Mouse (Mus musculus) lung, embryonic 16.5 days (tissue): ENCODE data around the gene Gm45717. TPM values are rescaled to one million over a fixed set of nuclear protein-coding genes. Genes with fewer than 3 reads are reported as not detected.

Source experiments
- ATAC-seq: fragments of 200-750 bp; cut with Nextera tagmentation; 2 replicates; pipeline ENCODE4 v1.8.0; 2017; ENCODE audit warnings: low read depth, mild to moderate bottlenecking, moderate library complexity
- H3K27ac ChIP-seq: fragments of 300-500 bp; sonication (generic); 2 replicates; pipeline ENCODE4 v1.5.1; 2014; ENCODE audit warnings: mild to moderate bottlenecking, control low read depth, low read length
- H3K27me3 ChIP-seq: fragments of 300-500 bp; sonication (generic); 2 replicates; pipeline ENCODE4 v1.6.1; 2014; ENCODE audit warnings: low read depth, low read length, mixed read lengths; ENCODE audit not compliant: control insufficient read depth, insufficient read depth
- H3K36me3 ChIP-seq: fragments of 300-500 bp; sonication (generic); 2 replicates; pipeline ENCODE4 v1.6.1; 2014; ENCODE audit warnings: low read length; ENCODE audit not compliant: control insufficient read depth, insufficient read depth
- H3K4me1 ChIP-seq: fragments of 300-500 bp; sonication (generic); replicated peaks from 2 replicates; pipeline ENCODE4 v1.6.1; 2014; ENCODE audit warnings: low read length, mixed read lengths; ENCODE audit not compliant: control insufficient read depth, insufficient read depth
- H3K4me2 ChIP-seq: fragments of 300-500 bp; sonication (generic); 2 replicates; pipeline ENCODE4 v1.6.1; 2014; ENCODE audit warnings: low read depth, low read length, control low read depth
- H3K4me3 ChIP-seq: fragments of 300-500 bp; sonication (generic); 2 replicates; pipeline ENCODE4 v1.5.1; 2014; ENCODE audit warnings: mild to moderate bottlenecking, low read length, control low read depth
- H3K9ac ChIP-seq: fragments of 300-500 bp; sonication (generic); 2 replicates; pipeline ENCODE4 v1.6.1; 2014; ENCODE audit warnings: low read length, control low read depth
- H3K9me3 ChIP-seq: fragments of 300-500 bp; sonication (generic); 2 replicates; pipeline ENCODE4 v1.6.1; 2016; ENCODE audit warnings: low read length; ENCODE audit not compliant: control insufficient read depth
- WGBS: fragments of 180-500 bp; shearing (Covaris S2); extraction: QIAGEN DNeasy Blood & Tissue Kit; methylation state at CpG from one replicate; pipeline ENCODE4 v1.1.7; 2014; 5-methylcytosine and 5-hydroxymethylcytosine counted together
- polyA plus RNA-seq: library from polyadenylated mRNA; unstranded; fragments of >200 nt; fragmentation: Nextera tagmentation; extraction: Ambion mirVana; gene quantifications from 2 replicates; pipeline ENCODE4 v1.2.1, GENCODE M21; 2015

Gene Gm45717
- polyA plus RNA-seq, 1 experiment from 2014 or later, result not detected

DNA sequence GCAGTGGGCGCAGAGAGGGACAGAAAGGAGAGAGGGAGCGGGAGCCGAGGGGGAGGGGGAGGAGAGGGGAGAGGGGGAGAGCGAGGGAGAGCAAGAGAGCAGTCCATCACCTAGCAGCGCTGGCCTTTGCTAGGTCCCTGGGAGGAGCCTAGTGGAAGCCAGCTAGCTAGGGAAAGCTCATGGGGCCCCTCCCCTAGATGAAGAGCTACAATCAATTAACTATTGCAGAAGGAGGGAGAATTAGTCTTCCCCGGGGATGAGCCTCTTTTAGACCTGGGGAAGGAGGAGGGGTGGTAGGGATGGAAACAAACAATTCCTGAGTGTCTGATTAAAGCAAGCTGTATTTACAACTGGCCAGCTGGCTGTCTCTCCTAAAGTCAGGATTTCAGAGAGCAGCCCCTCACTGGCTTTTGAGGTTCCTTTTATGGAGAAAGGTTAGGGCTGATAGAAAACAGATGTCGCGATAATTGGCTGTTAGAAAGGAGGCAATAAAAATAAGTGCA lies 16.0 kb downstream of the Gm45717 start:
- 11% methylated on average over 7 of the region's 8 CpGs for WGBS
- Histone ChIP-seq H3K36me3 (no peaks in the 10 kb centered on the region), H3K4me2 (peak overlapping the region; percentile 38), H3K4me1 (peaks cover 19% of the 10 kb centered on the region), H3K27me3 (no peaks in the 10 kb centered on the region; the same call in 1 of the 2 replicates), H3K27ac (peak overlapping the region; percentile 56), H3K9me3 (no peaks in the 10 kb centered on the region), H3K4me3 (no peak overlapping the region), H3K9ac (peak overlapping the region; percentile 26; the same call in 1 of the 2 replicates)
- ATAC-seq, result peak; percentile 29

DNA sequence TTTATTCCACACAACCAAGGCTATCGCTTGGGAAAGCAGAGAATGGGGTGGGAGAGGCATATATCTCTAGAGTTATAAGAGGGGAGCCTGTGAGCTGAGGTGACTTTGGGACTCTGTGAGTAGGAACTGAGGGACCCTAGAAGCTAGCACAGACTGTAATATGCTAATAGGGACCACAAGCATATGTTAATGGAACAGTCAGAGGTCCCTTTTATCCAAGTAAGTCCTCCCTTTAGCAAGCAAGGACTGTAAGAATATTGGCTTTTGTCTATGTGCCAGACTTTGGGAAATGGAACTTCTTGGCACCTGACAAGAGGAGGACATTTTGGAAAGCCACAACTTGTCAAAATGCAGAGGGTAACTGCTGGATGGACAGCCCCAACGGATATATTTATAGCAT lies 16.8 kb downstream of the Gm45717 start:
- Histone ChIP-seq H3K9ac (no peak overlapping the region), H3K4me2 (no peak overlapping the region), H3K27ac (no peak overlapping the region), H3K9me3 (no peaks in the 10 kb centered on the region), H3K4me1 (peaks cover 19% of the 10 kb centered on the region), H3K36me3 (no peaks in the 10 kb centered on the region), H3K4me3 (no peak overlapping the region), H3K27me3 (no peaks in the 10 kb centered on the region; the same call in 1 of the 2 replicates)
- WGBS, result 37% methylated on average over 2 of the region's 2 CpGs
- no peak for ATAC-seq

- Histone ChIP-seq H3K4me2 (no peak overlapping the region), H3K36me3 (no peaks in the 10 kb centered on the region), H3K27ac (no peak overlapping the region), H3K27me3 (no peaks in the 10 kb centered on the region; the same call in 1 of the 2 replicates), H3K9ac (no peak overlapping the region), H3K4me3 (no peak overlapping the region), H3K9me3 (no peaks in the 10 kb centered on the region), H3K4me1 (peaks cover 18% of the 10 kb centered on the region)
- no peak for ATAC-seq
- WGBS, result 38% methylated on average over 3 of the region's 3 CpGs
These were observed 17.3 kb downstream of the Gm45717 start for GRCm38 (mm10) chr7:140938436-140938835.

- H3K36me3 ChIP-seq, result no peaks in the 10 kb centered on the region
- H3K27ac ChIP-seq, result no peak overlapping the region
- ATAC-seq, result no peak
- peaks cover 28% of the 10 kb centered on the region for H3K27me3 ChIP-seq
- no peaks in the 10 kb centered on the region for H3K9me3 ChIP-seq
- 79% methylated on average over 6 of the region's 6 CpGs for WGBS
- no peak overlapping the region for H3K9ac ChIP-seq
- H3K4me3 ChIP-seq, result no peak overlapping the region
- no peak overlapping the region for H3K4me2 ChIP-seq
- peaks cover 11% of the 10 kb centered on the region for H3K4me1 ChIP-seq
These were observed 28.6 kb downstream of the Gm45717 start for GRCm38 (mm10) chr7:140927181-140927580.

DNA sequence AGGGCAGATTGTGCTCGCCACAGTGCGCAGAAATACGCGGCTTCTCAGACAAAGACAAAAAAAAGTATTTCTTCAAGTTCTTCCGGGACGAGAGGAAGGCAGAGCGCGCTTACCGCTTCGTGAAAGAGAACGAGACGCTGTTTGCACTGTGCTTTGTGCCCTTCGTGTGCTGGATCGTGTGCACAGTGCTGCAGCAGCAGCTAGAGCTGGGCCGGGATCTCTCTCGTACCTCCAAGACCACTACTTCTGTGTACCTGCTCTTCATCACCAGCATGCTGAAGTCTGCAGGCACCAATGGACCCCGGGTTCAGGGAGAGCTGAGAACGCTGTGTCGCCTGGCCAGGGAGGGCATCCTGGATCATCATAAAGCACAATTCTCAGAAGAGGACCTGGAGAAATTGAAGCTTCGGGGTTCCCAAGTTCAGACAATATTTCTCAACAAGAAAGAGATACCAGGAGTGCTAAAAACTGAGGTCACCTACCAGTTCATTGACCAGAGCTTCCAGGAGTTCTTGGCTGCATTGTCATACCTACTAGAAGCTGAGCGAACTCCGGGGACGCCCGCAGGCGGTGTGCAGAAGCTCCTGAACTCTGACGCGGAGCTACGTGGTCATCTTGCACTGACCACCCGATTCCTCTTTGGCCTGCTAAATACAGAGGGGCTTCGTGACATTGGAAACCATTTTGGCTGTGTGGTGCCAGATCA lies 32.5 kb downstream of the Gm45717 start:
- Histone ChIP-seq H3K4me2 (peak overlapping the region; percentile 54), H3K4me3 (peak overlapping the region; percentile 39), H3K36me3 (no peaks in the 10 kb centered on the region), H3K27me3 (peaks cover 57% of the 10 kb centered on the region), H3K4me1 (peaks cover 12% of the 10 kb centered on the region), H3K9me3 (no peaks in the 10 kb centered on the region), H3K27ac (no peak overlapping the region), H3K9ac (no peak overlapping the region)
- no peak for ATAC-seq
- 20% methylated on average over 30 of the region's 30 CpGs for WGBS

DNA sequence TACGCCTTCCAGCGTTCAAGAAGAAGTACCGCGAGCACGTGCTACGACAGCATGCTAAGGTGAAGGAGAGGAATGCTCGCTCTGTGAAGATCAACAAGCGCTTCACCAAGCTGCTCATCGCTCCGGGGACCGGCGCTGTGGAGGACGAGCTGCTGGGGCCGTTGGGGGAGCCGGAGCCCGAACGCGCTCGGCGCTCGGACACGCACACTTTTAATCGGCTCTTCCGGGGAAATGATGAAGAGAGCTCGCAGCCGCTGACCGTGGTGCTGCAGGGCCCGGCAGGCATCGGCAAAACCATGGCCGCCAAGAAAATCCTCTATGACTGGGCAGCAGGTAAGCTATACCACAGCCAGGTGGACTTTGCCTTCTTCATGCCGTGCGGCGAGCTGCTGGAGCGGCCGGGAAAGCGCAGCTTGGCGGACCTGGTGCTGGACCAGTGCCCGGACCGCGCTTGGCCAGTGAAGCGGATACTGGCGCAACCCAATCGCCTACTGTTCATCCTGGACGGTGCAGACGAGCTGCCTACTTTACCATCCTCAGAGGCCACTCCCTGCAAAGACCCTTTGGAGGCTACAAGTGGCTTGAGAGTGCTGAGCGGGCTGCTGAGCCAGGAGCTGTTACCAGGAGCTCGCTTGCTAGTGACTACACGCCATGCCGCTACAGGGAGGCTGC lies 33.2 kb downstream of the Gm45717 start:
- 1% methylated on average over 49 of the region's 49 CpGs for WGBS
- ATAC-seq, result peak; percentile 57; the same call in 1 of the 2 replicates
- Histone ChIP-seq H3K9ac (no peak overlapping the region), H3K27ac (no peak overlapping the region), H3K36me3 (no peaks in the 10 kb centered on the region), H3K27me3 (peaks cover 57% of the 10 kb centered on the region), H3K9me3 (no peaks in the 10 kb centered on the region), H3K4me1 (peaks cover 12% of the 10 kb centered on the region), H3K4me2 (peak overlapping the region; percentile 54), H3K4me3 (peak overlapping the region; percentile 39)

- Histone ChIP-seq H3K4me2 (no peak overlapping the region), H3K27me3 (peaks cover 57% of the 10 kb centered on the region), H3K27ac (no peak overlapping the region), H3K4me1 (peaks cover 12% of the 10 kb centered on the region), H3K9me3 (no peaks in the 10 kb centered on the region), H3K4me3 (no peak overlapping the region), H3K9ac (no peak overlapping the region), H3K36me3 (no peaks in the 10 kb centered on the region)
- ATAC-seq, result no peak
- WGBS, result 28% methylated on average over 22 of the region's 22 CpGs
These were observed 34.3 kb downstream of the Gm45717 start for GRCm38 (mm10) chr7:140921225-140921975.

GRCm38 (mm10) chr7:140920418-140921029 lies 35.2 kb downstream of the Gm45717 start, which contains the start of gene Nlrp6:
Nlrp6 (plus strand) TSS chr7:140920902.
- H3K36me3 ChIP-seq, result no peaks in the 10 kb centered on the region
- H3K4me2 ChIP-seq, result no peak within 1 kb of the TSS
- no peak for ATAC-seq
- H3K27ac ChIP-seq, result no peak within 1 kb of the TSS
- peaks cover 57% of the 10 kb centered on the region for H3K27me3 ChIP-seq
- H3K4me3 ChIP-seq, result no peak within 1 kb of the TSS
- H3K9ac ChIP-seq, result no peak within 1 kb of the TSS
- peaks cover 12% of the 10 kb centered on the region for H3K4me1 ChIP-seq
- WGBS, result 63% methylated on average over 8 of the region's 8 CpGs
- H3K9me3 ChIP-seq, result no peaks in the 10 kb centered on the region
